Mouse (Mus musculus): ENCODE measurements around the gene H60c. TPM values are rescaled to one million over a fixed set of nuclear protein-coding genes. Genes with fewer than 3 reads are reported as not detected.

Gene H60c
- polyA plus RNA-seq (2014; fragmentation: Illumina TruSeq; extraction: RNeasy Lipid Tissue Mini Kit (QIAGEN cat#74804); ENCODE audit: insufficient read depth, low read depth, low replicate concordance), result 0.37 TPM

DNA sequence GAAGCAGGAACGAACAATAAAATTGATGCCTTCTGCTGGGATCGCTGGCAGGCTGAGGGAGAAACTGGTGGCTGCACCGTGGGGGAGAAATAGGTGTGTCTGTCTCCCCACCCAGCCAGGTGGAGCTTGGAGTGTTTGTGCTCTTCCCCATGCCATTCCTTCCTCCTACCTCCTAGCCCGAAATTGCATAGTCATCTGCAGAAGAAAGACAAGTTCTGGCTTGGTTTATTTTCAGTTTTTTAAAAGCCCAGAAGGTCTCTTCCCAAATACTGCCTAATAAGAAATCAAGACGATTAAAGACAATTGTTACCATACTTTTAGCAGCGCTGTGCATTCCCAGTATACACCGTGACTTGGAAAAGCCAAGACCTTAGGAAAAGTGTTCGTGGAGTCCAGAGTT is at the start of gene H60c:
H60c (minus strand) TSS at position 101 of the 400 bp plus-strand sequence.

Other genes starting within 250 kb of the H60c start
- gene Ppp1r14c, start 98.3 kb upstream of the H60c start, polyA plus RNA-seq (2014; fragmentation: Illumina TruSeq; extraction: RNeasy Lipid Tissue Mini Kit (QIAGEN cat#74804); ENCODE audit: insufficient read depth, low read depth, low replicate concordance), result 73.3 TPM

All from lung, adult 10 weeks (tissue).